Mouse (Mus musculus): ENCODE measurements around the gene Tmem54.

- TF ChIP-seq CTCF (IDR thresholded peaks at IDR 0.05; ENCODE audit: control insufficient read depth, insufficient read depth, insufficient read length) (no peak), FOSL1 (IDR thresholded peaks at IDR 0.05; ENCODE audit: insufficient read depth, low read length, poor library complexity, severe bottlenecking) (no peak), MAX (IDR thresholded peaks at IDR 0.05) (no peak)
Observed at GRCm38 (mm10) chr4:129061486-129061885, 43.9 kb upstream of the Tmem54 start.
